Mouse (Mus musculus) heart, adult 8-10 months (tissue): Measurements from ENCODE around the gene En2. TPM values are rescaled to one million over a fixed set of nuclear protein-coding genes. Genes with fewer than 3 reads are reported as not detected.
A peak's percentile ranks its signal among the peaks of the same experiment; 100 is the strongest.

Source experiments
- DNase-seq: peaks from one replicate; pipeline ENCODE4 v3.0.0; 2022; ENCODE audit warnings: low spot score
- total RNA-seq, 4 experiments: library from RNA; stranded (reverse); gene quantifications; 2 replicates each; pipeline ENCODE4 v1.2.4; 2022

En2 gene
- total RNA-seq, 4 experiments from 2014 or later = 0.09 TPM; not detected in 3

DNA sequence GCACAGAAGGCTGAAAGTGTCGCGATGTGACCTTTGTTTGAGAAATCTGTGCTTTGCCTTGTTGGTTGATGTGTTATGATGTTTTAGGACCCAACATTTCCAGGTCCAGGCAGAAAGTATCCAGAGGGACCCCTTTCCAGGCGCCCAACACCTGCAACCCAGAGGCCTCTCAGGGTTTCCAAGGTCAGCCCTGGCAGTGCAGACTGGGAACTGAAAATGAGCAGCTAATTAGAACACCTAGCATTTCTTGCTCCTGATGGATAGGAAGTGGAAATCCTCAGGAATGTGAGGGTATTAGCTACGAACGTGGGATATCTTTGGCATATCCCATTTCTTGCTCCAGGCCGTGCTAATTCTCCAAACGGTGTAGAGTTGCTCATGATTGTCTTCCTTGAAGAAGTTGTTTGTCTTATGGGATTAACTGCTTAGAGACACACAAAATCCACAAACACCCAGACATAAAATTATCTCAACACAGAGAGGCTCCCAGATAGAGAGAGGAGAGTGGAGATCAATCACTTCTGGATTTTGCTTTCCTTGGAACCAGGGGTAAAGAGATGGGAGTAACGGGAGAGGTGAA, 5.5 kb upstream of the En2 start:
- no peak for DNase-seq

DNA sequence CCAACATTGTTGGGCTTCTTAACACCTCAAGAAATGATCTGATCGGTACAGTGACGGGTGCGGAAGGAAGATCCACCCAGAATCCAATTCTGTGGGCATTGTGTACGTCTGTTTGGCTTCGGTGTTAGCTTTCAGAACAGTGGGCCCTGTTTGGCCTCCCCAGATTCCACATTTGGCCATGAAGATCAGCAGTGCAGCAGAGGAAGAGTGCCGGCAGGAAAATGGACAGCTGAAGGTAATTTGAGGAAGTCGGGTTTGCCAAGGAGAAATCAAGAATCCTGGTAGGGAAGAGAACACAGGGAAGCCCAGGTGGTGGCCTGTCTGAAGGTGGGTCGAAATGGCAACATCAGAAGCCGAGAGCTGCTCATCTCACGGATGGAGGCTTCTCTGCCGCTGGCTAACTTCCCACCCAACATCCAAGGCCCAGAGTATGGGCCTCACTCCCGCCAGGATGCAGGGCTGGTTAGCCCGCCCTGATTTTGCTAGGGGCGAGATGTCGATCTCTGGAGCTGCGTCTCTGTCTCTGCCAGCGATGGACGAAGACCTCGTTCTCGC, 4.0 kb upstream of the En2 start:
- DNase-seq = no peak

DNA sequence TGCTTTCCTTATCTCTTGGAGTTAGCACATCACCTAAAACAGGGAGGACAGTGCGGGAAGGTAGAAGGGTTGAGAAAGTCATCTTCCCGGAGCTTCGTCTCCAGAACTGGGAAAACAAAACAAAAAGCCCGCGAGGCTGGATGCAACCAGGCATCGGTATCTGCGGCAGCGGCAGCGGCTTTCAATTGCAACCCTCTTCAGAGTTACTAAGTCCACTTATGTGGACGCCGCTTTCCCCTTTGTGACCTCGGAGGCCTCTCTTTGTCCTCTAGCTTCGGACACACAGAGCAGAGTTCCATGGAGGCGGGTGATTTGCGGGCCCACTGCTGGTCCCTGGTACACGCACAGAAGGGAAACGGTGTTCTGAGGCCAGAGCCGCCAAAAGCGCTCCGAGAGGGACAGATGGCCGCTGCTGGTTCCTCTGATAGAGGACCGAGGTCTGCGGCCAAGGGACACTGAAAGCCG, 3.5 kb upstream of the En2 start:
- no peak for DNase-seq

DNA sequence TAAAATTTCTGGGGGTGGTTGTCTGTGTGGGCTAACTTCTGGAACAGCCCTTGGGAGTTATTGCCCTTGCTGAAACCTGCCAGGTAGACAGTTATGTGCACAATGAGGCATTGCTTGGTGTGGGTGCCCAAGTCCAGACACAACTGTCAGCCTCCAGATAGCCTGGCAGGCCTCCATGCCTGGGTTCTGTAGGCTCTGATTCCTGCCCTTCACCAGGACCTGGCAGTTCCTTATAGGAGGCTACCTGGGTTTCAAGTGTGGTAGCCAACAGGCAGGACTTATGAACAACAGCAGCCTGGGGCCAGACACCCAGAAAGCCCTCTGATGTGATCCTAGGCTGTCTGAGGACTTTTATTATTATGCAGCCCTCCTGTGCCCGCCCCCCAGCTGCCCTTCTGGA, 1.6 kb upstream of the En2 start:
- no peak for DNase-seq

DNA sequence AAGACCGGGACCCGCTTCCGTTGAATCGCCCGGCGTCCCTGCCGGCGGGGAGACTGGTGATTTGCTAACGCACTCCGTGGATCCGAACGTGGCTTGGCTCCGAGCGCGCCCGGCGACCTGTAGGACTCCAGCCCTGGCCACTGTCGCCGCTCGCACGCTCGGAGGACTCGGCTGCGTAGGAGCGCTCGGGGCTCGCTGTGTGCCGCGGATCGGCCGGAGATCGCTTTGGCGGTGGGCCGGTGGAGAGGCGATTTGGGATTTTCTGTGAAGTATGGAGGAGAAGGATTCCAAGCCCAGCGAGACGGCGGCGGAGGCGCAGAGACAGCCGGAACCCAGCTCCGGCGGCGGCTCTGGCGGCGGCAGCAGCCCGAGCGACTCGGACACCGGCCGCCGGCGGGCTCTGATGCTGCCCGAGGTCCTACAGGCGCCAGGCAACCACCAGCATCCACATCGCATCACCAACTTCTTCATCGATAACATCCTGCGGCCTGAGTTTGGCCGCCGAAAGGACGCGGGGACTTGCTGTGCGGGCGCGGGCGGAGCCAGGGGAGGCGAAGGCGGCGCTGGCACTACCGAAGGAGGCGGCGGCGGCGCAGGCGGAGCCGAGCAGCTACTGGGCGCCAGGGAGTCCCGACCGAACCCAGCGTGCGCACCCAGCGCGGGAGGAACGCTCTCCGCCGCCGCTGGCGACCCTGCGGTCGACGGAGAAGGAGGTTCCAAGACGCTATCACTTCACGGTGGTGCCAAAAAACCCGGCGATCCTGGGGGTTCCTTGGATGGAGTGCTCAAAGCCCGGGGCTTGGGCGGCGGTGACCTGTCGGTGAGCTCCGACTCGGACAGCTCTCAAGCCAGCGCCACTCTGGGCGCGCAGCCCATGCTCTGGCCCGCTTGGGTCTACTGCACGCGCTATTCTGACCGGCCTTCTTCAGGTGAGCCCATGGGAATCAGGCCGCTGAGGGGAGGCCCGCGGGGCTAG, 1.1 kb downstream of the En2 start:
- no peak for DNase-seq

DNA sequence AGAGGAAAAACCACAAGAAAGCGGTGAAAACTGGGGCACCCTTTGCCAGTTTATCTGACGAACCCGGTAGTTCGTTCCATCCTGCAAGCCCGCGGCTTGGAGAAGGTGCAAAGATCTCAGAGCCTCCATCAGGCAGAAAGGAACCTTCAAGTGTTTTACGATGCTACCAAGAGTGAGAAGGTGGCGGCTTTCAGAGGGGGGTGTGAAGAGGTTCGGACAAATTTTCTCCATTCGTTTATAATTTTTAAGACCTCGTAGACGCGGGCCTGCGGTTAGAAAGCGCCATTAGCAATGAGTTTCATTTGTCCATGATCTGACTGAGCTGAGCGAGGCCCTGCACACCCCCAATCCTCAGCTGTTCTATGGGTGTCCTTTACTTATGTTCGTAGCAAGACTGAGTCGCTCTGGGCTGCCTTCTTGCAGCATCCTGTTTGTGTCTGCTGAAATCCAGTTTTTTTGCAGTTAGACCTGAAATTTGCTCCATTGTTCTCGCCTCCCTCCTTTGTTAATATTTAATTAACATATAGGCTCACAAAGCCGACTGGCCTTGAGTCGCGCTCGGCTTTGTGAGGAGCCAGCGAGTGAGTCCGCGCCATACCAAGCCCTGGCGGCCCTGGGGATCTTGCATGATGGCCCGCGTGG, 2.2 kb downstream of the En2 start:
- no peak for DNase-seq

DNA sequence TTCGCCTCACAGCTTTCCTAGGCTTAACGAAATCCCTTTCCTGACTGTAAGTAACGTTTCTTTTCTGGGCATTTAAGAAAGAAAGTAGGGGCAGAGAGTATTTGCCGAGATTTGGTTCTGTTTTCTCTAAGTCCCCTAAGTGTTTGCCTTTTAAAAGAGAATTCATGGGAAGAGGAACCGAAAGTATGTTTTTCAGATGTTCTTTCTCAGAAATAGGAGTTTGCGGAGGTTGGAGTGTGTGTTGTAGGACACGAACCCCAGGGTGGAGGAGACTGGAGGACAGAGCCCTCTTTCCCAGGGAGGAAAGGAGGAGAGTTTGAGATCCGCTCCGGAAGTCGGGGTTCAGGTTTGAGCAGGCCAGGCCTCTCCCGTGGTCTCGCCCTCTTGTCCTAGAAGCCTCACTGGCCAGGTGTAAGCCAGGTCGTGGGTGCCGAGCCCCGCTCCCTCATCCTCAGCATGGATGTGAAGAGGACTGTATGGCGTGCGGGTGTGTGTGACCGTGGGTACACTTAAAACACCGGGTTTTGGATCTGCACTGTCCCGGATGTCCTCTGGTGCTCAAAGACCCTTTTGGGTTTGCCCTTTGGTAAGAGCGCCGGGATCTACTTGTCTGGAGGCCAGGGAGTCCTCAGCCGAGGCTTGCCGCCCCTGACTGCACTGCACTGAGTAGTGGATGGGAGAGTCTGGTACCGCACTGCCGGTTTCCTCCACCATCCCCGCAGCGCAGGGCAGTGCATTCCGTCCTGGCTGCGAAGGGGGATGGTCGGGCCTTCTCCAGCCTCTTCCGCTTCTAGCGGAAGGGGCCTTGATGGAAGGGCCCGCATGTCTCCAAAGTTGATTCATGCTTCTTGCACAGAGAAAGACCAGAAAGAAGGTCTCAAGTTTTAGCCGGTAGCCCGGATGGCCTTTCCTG, 3.0 kb downstream of the En2 start:
- peak; percentile 23 for DNase-seq

DNA sequence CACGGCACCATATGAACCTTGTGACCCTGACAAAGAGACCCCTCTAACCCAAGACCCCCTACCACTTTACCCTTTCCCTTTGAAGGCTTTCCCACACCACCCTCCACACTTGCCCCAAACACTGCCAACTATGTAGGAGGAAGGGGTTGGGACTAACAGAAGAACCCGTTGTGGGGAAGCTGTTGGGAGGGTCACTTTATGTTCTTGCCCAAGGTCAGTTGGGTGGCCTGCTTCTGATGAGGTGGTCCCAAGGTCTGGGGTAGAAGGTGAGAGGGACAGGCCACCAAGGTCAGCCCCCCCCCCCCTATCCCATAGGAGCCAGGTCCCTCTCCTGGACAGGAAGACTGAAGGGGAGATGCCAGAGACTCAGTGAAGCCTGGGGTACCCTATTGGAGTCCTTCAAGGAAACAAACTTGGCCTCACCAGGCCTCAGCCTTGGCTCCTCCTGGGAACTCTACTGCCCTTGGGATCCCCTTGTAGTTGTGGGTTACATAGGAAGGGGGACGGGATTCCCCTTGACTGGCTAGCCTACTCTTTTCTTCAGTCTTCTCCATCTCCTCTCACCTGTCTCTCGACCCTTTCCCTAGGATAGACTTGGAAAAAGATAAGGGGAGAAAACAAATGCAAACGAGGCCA, 3.8 kb downstream of the En2 start:
- no peak for DNase-seq

DNA sequence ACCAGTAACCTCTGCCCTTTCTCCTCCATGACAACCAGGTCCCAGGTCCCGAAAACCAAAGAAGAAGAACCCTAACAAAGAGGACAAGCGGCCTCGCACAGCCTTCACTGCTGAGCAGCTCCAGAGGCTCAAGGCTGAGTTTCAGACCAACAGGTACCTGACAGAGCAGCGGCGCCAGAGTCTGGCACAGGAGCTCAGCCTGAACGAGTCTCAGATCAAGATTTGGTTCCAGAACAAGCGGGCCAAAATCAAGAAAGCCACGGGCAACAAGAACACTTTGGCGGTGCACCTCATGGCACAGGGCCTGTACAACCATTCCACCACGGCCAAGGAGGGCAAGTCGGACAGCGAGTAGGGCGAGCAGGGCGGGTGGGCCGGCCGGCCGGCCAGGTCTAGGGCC, 4.6 kb downstream of the En2 start:
- no peak for DNase-seq

DNA sequence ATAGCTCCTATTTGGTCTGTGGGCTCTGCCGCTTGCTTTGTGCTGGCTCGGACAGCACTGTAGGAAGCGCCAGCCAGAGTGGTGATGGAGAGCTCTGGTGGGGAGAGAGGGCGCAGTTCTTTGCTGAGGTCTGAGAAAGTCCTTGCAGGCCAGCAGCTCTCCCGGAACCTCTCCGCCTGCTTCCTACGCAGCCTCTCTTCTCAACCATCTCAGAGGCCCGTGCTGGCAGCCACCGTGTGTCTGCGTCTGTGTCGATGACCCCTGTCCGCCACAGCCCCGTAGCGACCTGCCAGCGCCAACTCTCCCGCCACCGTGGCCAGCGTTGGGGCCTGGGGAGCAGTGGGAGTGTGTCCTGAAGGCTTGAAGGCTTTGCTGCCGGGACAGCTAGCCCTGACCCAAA, 5.4 kb downstream of the En2 start:
- no peak for DNase-seq

DNA sequence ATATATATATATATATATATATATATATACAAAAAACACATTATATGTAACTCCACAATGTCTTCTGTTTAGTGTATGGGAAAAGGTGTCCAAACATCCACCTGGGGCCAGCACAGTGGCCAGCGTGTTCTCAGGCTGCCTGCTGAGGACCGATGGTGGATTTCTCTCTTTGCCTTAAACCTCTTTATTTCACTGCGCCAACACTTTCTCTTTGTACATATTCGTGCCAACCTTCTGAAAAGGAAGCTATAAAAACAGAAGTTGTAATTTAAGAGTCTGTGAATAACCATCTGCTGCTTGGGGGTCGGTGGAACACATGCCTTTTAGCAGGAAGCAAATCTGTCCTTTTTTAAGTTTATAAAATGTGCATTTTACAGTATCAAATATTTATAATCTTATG, 6.2 kb downstream of the En2 start:
- DNase-seq = no peak

DNA sequence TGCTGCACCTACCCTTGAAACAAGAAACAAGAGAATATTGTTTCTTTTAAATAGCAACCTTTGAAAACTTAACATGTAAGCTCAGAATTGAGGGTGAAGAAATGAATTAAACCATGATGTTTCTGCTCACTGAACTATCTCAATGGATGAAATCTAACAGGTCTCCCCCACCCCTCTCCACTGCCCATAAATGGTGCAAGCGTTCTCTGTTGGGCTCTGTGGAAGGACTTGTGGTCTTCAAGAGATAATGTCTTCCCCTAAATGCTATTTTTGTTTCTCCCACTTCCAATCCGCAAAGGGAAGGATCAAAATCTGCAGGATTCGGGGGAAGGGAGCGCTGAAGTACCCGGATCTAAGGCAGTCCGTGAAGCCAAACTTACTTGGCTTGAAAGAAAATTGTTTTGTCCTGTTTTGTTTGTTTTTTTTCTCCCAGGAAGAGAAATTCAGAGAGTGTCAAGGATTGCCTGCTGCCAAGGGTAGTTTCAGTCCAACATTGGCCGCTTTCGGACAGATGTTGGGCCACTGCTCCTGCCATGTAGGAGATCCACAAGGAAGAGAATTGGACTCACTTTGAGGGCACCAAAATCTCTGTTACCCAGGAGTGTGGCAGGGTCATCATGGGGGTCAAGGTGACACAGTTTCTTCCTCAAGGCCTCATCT, 6.9 kb downstream of the En2 start:
- DNase-seq = no peak

DNA sequence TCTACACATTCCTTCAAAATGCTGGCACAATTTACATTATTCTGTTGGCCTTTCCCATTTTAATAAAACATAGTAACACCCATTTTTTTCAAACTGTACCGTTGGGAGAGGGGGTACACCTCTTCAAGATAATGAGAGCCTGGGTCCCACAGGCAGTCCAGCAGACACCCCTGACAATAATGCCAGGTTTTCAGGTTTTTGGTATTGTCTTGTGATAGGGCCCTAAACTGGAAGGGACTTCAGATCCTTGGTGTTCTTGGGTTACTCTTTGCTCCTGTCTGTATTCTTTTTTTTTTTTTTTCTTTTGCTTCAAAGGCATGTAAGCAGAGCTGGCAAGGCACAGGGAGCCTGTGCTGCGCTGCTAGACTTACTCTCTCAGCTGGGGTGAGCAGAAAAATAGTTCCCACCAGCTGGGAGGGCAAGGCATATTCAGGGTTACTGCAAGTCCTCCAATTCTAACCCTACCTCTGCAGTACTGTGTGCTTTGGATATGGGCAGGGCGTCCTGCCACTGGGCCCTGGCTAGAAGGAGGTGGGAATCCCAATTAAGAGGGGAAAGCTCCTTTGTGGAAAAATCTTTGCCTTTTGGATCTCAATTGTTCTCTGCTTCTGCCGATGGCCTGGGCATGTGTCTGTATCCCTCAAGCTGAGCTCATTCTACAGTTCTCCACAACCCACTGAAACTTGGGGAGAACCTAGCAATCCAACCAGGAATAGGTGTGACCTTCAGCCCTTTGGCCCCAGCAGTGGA, 7.6 kb downstream of the En2 start:
- DNase-seq = no peak

DNA sequence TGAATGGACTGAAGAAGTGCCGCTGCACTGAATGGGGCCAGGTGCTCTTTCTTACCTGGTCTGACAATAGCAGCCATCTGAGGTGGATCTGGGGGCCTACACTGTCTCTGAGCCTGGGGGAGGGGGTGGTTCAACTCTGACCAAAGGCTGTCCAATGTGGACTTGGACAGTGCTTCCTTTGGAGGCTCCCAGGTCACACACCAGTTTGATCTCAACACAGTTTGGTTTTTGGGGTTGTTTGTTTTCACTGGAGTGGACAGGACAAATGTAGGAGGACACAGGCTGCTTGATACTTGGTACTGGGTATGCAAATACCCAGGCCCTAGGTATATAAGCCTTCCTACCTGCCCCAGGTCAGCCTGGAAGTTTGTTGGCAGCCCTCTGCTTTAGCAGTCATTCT, 8.2 kb downstream of the En2 start:
- DNase-seq = no peak

DNA sequence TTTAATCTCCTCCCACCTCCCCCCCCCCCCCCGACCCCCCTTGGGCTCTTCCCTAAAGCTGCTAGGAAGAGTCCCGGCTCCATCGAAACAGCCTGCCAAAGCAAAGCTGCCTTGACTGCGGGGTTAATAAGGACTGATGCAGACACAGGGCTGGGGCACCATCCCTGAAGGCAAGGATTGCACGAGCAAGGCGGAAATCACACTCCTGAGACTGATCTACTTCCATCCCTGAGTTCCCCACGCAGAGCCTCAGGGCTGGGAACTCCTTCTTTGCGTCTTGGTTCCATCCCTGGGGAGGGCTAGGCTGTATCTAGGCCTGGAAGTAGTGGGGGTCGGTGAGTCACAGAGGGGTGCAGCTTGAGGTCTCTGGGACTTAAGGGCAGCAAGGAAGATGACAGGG, 8.6 kb downstream of the En2 start:
- DNase-seq = no peak

DNA sequence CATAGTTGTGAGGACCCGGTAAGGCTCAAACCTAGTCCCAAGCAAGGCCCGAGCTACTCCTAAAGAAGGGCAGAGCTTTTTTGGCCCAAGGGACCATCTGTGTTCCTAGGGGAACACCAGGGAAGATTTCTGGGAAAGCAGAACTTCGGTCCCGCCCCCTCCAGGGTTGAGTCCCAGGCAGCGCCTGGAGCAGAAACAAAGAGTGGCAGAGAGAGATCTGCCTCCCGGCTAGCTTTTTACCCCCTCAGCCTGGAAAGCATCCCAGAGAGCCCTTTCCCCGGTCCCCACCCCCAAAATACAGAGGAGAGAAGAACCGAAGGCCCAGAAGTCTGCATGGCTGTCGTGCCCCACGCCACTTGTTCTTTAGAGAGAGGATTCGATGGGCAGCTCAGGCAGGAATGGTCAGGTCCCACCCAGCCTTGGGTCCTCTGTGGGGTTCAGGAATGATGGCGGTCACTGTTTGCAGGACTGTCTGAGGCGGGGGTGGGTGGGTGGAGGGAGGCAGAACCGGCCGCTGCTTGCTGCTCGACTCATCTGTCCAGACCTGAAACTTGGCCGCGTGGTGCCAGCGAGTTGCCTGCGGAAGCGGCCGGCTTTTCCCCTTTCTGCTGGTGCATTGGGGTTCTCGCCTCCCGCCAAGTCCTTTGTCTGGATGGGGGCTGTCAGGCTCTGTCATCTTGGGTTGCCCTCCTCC, 9.5 kb downstream of the En2 start:
- DNase-seq = no peak

DNA sequence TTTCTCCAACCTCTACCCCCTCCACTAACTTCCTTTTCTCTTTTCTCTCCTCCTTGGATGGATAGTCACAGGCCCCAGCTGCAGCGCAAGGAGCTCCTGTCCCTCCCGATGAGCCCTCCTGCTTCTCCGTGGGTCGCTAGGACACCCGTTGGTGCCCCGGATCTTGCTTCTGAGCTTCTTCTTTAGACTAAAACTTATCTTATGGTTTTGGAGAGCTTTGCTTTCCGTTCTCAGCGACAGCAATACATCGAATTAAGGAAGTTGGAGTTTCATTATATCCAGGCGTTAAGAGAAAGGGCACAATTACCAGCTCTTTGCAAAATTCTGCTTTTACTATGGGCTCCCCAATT, 10.1 kb downstream of the En2 start:
- DNase-seq = no peak

DNA sequence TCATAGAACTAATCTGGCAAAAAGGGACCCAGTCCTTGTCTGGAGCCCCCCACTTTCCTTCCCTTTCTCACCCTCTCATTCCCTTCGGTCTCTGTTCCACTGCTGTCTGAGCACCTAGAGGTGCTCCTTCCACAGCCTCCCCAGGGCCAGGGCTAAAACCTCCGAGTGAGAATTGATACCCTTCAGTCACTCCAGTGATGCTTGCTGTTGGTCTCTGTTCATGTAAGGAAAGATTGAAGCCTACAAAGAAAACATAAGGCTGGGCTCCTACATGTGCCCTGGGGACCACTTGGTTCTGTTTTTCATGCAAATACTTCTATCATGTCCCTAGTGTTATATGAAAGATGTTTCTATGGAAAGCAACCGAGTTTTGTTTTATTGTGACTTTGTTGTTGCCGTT, 10.5 kb downstream of the En2 start:
- DNase-seq = no peak

DNA sequence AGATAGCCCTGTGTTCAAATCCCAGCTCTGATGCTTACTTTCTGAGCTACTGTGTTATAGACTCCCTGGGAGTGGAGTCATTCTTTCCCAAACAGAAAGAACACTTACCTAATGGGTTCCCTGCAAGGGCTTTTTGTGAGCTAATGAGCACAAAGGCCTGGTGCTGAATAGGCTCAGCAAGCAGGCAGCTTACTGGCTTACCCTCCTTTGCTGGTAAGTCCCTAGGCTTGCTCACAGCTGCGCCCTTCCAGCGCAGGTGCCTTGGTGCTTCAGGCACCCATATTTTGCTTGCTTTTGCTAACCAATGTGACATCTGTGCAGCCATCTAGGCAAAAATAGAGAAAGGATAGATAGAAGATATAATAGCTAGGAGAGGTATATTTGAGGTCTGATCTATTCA, 11.1 kb downstream of the En2 start:
- no peak for DNase-seq
